Mouse (Mus musculus): ENCODE data around the gene Gm49353. TPM values are rescaled to one million over a fixed set of nuclear protein-coding genes. Genes with fewer than 3 reads are reported as not detected.

Gm49353 gene
- not detected in 2 replicates for total RNA-seq (2012; rRNA removed)
- not detected in 2 replicates for total RNA-seq (2014; rRNA removed)
- polyA plus RNA-seq (2012; ENCODE audit: insufficient read length, low read depth) = not detected in 2 replicates

GRCm38 (mm10) chr10:29198642-29199041 lies at the start of gene Gm49353:
Gene Gm49353, plus strand, starts transcription at chr10:29198954.
- no peak within 1 kb of the TSS for H3K4me3 ChIP-seq (replicated peaks in 1 of 3; ENCODE audit: low read depth in 2 of 3, low read length in 2 of 3, poor library complexity in 1 of 3)
- no peaks in the 10 kb centered on the region for H3K36me3 ChIP-seq (replicated peaks in 1 of 2; ENCODE audit: control insufficient read depth in 1 of 2, insufficient read depth in 1 of 2, low read length in 1 of 2)
- no peak for DNase-seq (ENCODE audit: extremely low read depth)
- in situ Hi-C loops (cut with MboI; ENCODE audit: low pct_ligation_motif_present, low pct_unique_long_range_greater_than_20kb, low sequenced_read_pairs) = no loop called here
- H3K27ac ChIP-seq (ENCODE audit: insufficient read depth, low read depth) = no peak within 1 kb of the TSS
- H3K9ac ChIP-seq (ENCODE audit: insufficient read depth, low read depth) = no peak within 1 kb of the TSS
- dilution Hi-C loops (cut with MboI; ENCODE audit: extremely low pct_ligation_motif_present, extremely low pct_unique_long_range_greater_than_20kb, low sequenced_read_pairs) = no loop called here
- H3K27me3 ChIP-seq (replicated peaks) = no peaks in the 10 kb centered on the region
- peaks cover 4% of the 10 kb centered on the region for H3K9me3 ChIP-seq (replicated peaks; ENCODE audit: low read length)
- H3K4me1 ChIP-seq (ENCODE audit: control insufficient read depth in 1 of 2, insufficient read depth in 2 of 2) = no peaks in the 10 kb centered on the region
- TF ChIP-seq EP300 (IDR thresholded peaks at IDR 0.05; ENCODE audit: low read length) (no peak), POLR2A (IDR thresholded peaks at IDR 0.05; ENCODE audit: low read depth, low read length) (no peak), GABPA (IDR thresholded peaks at IDR 0.05; ENCODE audit: insufficient replicate concordance, low read depth, low read length) (no peak), MEF2A (IDR thresholded peaks at IDR 0.05; ENCODE audit: borderline replicate concordance, low read depth, low read length) (no peak), TCF12 (IDR thresholded peaks at IDR 0.05; ENCODE audit: low read depth, low read length) (no peak), PAX5 (IDR thresholded peaks at IDR 0.05; ENCODE audit: low read length) (no peak), JUN (IDR thresholded peaks at IDR 0.05; ENCODE audit: insufficient read depth, low read depth, low read length) (no peak)
- H3K79me2 ChIP-seq (replicated peaks; ENCODE audit: control insufficient read depth, extremely low read depth, insufficient read depth, poor library complexity, severe bottlenecking) = no peaks in the 10 kb centered on the region
- no peak within 1 kb of the TSS for H3K4me2 ChIP-seq (ENCODE audit: insufficient read depth, low read depth, poor library complexity, severe bottlenecking)

- H3K27me3 ChIP-seq (replicated peaks) = no peaks in the 10 kb centered on the region
- no peak overlapping the region for H3K4me2 ChIP-seq (ENCODE audit: insufficient read depth, low read depth, poor library complexity, severe bottlenecking)
- no peak for TF ChIP-seq RCOR1 (conservative IDR thresholded peaks at IDR 0.05; ENCODE audit: low read depth, low read length)
- TF ChIP-seq POLR2AphosphoS2 (IDR thresholded peaks at IDR 0.05; ENCODE audit: low read depth, low read length) = no peak
- no peak for TF ChIP-seq ZKSCAN1 (IDR thresholded peaks at IDR 0.05; ENCODE audit: borderline replicate concordance, low read depth, low read length)
- no peak for TF ChIP-seq MAX (IDR thresholded peaks at IDR 0.05; ENCODE audit: low read length)
- no peak for TF ChIP-seq IRF4 (IDR thresholded peaks at IDR 0.05; ENCODE audit: low read depth, low read length)
- TF ChIP-seq JUND (conservative IDR thresholded peaks at IDR 0.05; ENCODE audit: low read depth, low read length) = no peak
- no peak for TF ChIP-seq USF1 (IDR thresholded peaks at IDR 0.05; ENCODE audit: low read depth, low read length)
- no peak for TF ChIP-seq BHLHE40 (IDR thresholded peaks at IDR 0.05; ENCODE audit: low read depth, low read length)
- TF ChIP-seq KAT2A (IDR thresholded peaks at IDR 0.05; ENCODE audit: insufficient replicate concordance, low read length) = no peak
- no peak overlapping the region for H3K9ac ChIP-seq (ENCODE audit: insufficient read depth, low read depth)
- H3K27ac ChIP-seq (ENCODE audit: insufficient read depth, low read depth) = no peak overlapping the region
- dilution Hi-C loops (cut with MboI; ENCODE audit: extremely low pct_ligation_motif_present, extremely low pct_unique_long_range_greater_than_20kb, low sequenced_read_pairs) = no loop called here
- H3K79me2 ChIP-seq (replicated peaks; ENCODE audit: control insufficient read depth, extremely low read depth, insufficient read depth, poor library complexity, severe bottlenecking) = no peaks in the 10 kb centered on the region
- no peaks in the 10 kb centered on the region for H3K36me3 ChIP-seq (replicated peaks in 1 of 2; ENCODE audit: control insufficient read depth in 1 of 2, insufficient read depth in 1 of 2, low read length in 1 of 2)
- no peak overlapping the region for H3K4me3 ChIP-seq (replicated peaks in 1 of 3; ENCODE audit: low read depth in 2 of 3, low read length in 2 of 3, poor library complexity in 1 of 3)
- in situ Hi-C loops (cut with MboI; ENCODE audit: low pct_ligation_motif_present, low pct_unique_long_range_greater_than_20kb, low sequenced_read_pairs) = no loop called here
- DNase-seq (ENCODE audit: extremely low read depth) = no peak
- H3K4me1 ChIP-seq (ENCODE audit: control insufficient read depth in 1 of 2, insufficient read depth in 2 of 2) = no peaks in the 10 kb centered on the region
- no peaks in the 10 kb centered on the region for H3K9me3 ChIP-seq (replicated peaks; ENCODE audit: low read length)
These were observed 43.5 kb upstream of the Gm49353 start for GRCm38 (mm10) chr10:29155304-29155703.

All from CH12.LX (cell line).